8 mouse cellular contexts compared by ENCODE assay signal in the genomic region with DNA sequence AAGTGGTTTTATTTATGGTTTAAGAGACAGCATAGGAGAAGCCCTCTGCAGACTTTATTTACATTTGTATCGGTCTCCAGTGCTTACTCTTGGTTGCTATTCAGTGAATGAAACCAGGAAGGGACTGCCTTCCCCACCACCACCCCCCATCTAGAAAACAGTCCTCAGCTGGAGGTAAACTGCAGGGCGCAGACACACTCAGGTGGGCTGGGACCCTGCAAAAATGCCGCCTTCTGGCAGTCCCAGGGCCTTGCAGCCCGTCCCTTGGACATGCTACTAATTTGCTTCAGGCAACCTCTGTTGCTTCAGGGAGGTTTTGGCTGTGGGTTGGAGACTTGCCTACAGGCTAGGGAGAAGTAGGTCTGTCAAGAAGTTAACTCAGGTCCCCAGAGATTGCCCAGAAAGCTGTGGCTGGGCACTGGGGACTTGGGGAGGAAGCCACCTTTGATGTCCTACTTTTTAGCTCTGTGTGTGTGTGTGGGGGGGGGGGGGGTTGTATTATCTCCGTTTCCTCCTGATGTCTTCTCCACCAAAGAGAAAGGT. TPM values are rescaled to one million over a fixed set of nuclear protein-coding genes. Genes with fewer than 3 reads are reported as not detected.
DNase-seq lines count a peak whose midpoint lies in the region; ATAC-seq and TF ChIP-seq lines count a peak whose summit lies in the region.

No protein-coding gene starts in this region.

- no peak overlapping the region for H3K9ac ChIP-seq in kidney, postnatal 0 days (ENCODE audit: low read depth, low read length)
- no peak overlapping the region for H3K9ac ChIP-seq in hindbrain, embryonic 15.5 days
- H3K9ac ChIP-seq in midbrain, postnatal 0 days (replicated peaks; ENCODE audit: low read length, poor library complexity, severe bottlenecking): no peak overlapping the region

- H3K27me3 ChIP-seq in kidney, postnatal 0 days (ENCODE audit: insufficient read depth, low read length): no peaks in the 10 kb centered on the region
- H3K27me3 ChIP-seq in hindbrain, embryonic 15.5 days: no peaks in the 10 kb centered on the region
- no peaks in the 10 kb centered on the region for H3K27me3 ChIP-seq in midbrain, postnatal 0 days (ENCODE audit: insufficient read depth, low read length)

- no peak overlapping the region for H3K4me2 ChIP-seq in kidney, postnatal 0 days (ENCODE audit: low read length)
- H3K4me2 ChIP-seq in hindbrain, embryonic 15.5 days: peak overlapping the region; percentile 26
- no peak overlapping the region for H3K4me2 ChIP-seq in midbrain, postnatal 0 days (ENCODE audit: low read depth, low read length, poor library complexity, severe bottlenecking)

- peaks cover 47% of the 10 kb centered on the region for H3K4me1 ChIP-seq in kidney, postnatal 0 days (replicated peaks; ENCODE audit: insufficient read depth, low read length)
- H3K4me1 ChIP-seq in hindbrain, embryonic 15.5 days (replicated peaks): peaks cover 66% of the 10 kb centered on the region
- peaks cover 21% of the 10 kb centered on the region; the same call in 1 of the 2 replicates for H3K4me1 ChIP-seq in midbrain, postnatal 0 days (ENCODE audit: insufficient read depth, low read length)

- peak overlapping the region; percentile 86 for H3K27ac ChIP-seq in kidney, postnatal 0 days
- peak overlapping the region; percentile 71 for H3K27ac ChIP-seq in hindbrain, embryonic 15.5 days (replicated peaks)
- peak overlapping the region; percentile 32; the same call in 1 of the 2 replicates for H3K27ac ChIP-seq in midbrain, postnatal 0 days (ENCODE audit: low read depth, low read length)

- no peak for ATAC-seq in kidney, postnatal 0 days (replicated peaks; ENCODE audit: low FRiP score, low read depth)
- no peak for ATAC-seq in hindbrain, embryonic 15.5 days (ENCODE audit: low FRiP score, low read depth)
- ATAC-seq in midbrain, postnatal 0 days (ENCODE audit: low FRiP score): no peak

- intact Hi-C loops in gastrocnemius, postnatal 14 days (cut with DNase I; ENCODE audit: low total_unique reads): no loop called here

- 51% methylated on average over 5 of the region's 5 CpGs for WGBS in kidney, postnatal 0 days
- WGBS in hindbrain, embryonic 15.5 days: 39% methylated on average over 5 of the region's 5 CpGs
- WGBS in midbrain, postnatal 0 days: 46% methylated on average over 5 of the region's 5 CpGs

- DNase-seq in kidney, postnatal 0 days (ENCODE audit: low spot score): no peak
- no peak for DNase-seq in kidney, postnatal 10 days
- peak; percentile 76 for DNase-seq in adipocyte (ENCODE audit: low spot score)
- no peak for DNase-seq in midbrain, postnatal 0 days (ENCODE audit: low spot score)
- no peak for DNase-seq in gastrocnemius, postnatal 14 days
- DNase-seq in adrenal gland, postnatal 14 days: no peak
- no peak for DNase-seq in natural killer cell, adult 2 months (ENCODE audit: low spot score in 2 of 2)

- no peak overlapping the region for H3K4me3 ChIP-seq in kidney, postnatal 0 days (replicated peaks; ENCODE audit: low read depth, low read length)
- no peak overlapping the region for H3K4me3 ChIP-seq in hindbrain, embryonic 15.5 days
- H3K4me3 ChIP-seq in midbrain, postnatal 0 days (ENCODE audit: low read depth, low read length): no peak overlapping the region

- H3K9me3 ChIP-seq in kidney, postnatal 0 days (replicated peaks; ENCODE audit: low read length): no peaks in the 10 kb centered on the region
- H3K9me3 ChIP-seq in hindbrain, embryonic 15.5 days: no peaks in the 10 kb centered on the region
- H3K9me3 ChIP-seq in midbrain, postnatal 0 days (ENCODE audit: low read length): no peaks in the 10 kb centered on the region

- no peak for TF ChIP-seq CTCF in kidney, postnatal 0 days (IDR thresholded peaks at IDR 0.05; ENCODE audit: low read depth)
- TF ChIP-seq CTCF in midbrain, postnatal 0 days (IDR thresholded peaks at IDR 0.05): no peak

- H3K36me3 ChIP-seq in kidney, postnatal 0 days (ENCODE audit: insufficient read depth, low read length): no peaks in the 10 kb centered on the region
- H3K36me3 ChIP-seq in hindbrain, embryonic 15.5 days: no peaks in the 10 kb centered on the region
- no peaks in the 10 kb centered on the region for H3K36me3 ChIP-seq in midbrain, postnatal 0 days (ENCODE audit: insufficient read depth, low read length)

RNA-seq across cellular contexts. Expression of gene Rara, which starts 2.9 kb away (rescaled TPM):
- 25.7 and 26.3 TPM in 2 replicates for polyA plus RNA-seq in kidney, postnatal 0 days (2015; fragmentation: Nextera tagmentation; extraction: Ambion mirVana)
- polyA plus RNA-seq in hindbrain, embryonic 15.5 days (2015; fragmentation: Nextera tagmentation; extraction: Ambion mirVana): 11.4 and 16.8 TPM in 2 replicates
- total RNA-seq in midbrain, postnatal 0 days (2014; rRNA removed): 14.3 and 20.4 TPM in 2 replicates
- 8.2 and 8.7 TPM in 2 replicates for polyA plus RNA-seq in midbrain, postnatal 0 days (2015; fragmentation: Nextera tagmentation; extraction: Ambion mirVana)
- total RNA-seq in gastrocnemius, postnatal 14 days (2021): 10 to 100 TPM; 13.7 to 19.7 TPM
- total RNA-seq in adrenal gland, postnatal 14 days (2021): 24.5 and 29.3 TPM in 2 replicates

RNA-seq across cellular contexts. Expression of gene Cdc6, which starts 17.1 kb away (rescaled TPM):
- polyA plus RNA-seq in kidney, postnatal 0 days (2015; fragmentation: Nextera tagmentation; extraction: Ambion mirVana): 12.3 and 15.5 TPM in 2 replicates
- polyA plus RNA-seq in hindbrain, embryonic 15.5 days (2015; fragmentation: Nextera tagmentation; extraction: Ambion mirVana): 5.5 and 6.0 TPM in 2 replicates
- 0.19 and 0.44 TPM in 2 replicates for total RNA-seq in midbrain, postnatal 0 days (2014; rRNA removed)
- 0.52 and 0.65 TPM in 2 replicates for polyA plus RNA-seq in midbrain, postnatal 0 days (2015; fragmentation: Nextera tagmentation; extraction: Ambion mirVana)
- 1 to 10 TPM in 1 of 2 experiments, under 1 TPM in 1; 0.78 to 1.3 TPM for total RNA-seq in gastrocnemius, postnatal 14 days (2021)
- total RNA-seq in adrenal gland, postnatal 14 days (2021): 3.5 and 5.8 TPM in 2 replicates

RNA-seq across cellular contexts. Expression of gene Gjd3, which starts 58.1 kb away (rescaled TPM):
- polyA plus RNA-seq in kidney, postnatal 0 days (2015; fragmentation: Nextera tagmentation; extraction: Ambion mirVana): 1.1 and 1.6 TPM in 2 replicates
- polyA plus RNA-seq in hindbrain, embryonic 15.5 days (2015; fragmentation: Nextera tagmentation; extraction: Ambion mirVana): 1.8 and 3.1 TPM in 2 replicates
- 3.0 and 5.1 TPM in 2 replicates for total RNA-seq in midbrain, postnatal 0 days (2014; rRNA removed)
- 4.5 and 5.1 TPM in 2 replicates for polyA plus RNA-seq in midbrain, postnatal 0 days (2015; fragmentation: Nextera tagmentation; extraction: Ambion mirVana)
- total RNA-seq in gastrocnemius, postnatal 14 days (2021): not detected
- not detected in 2 replicates for total RNA-seq in adrenal gland, postnatal 14 days (2021)

Comparison
In these comparisons a context has a peak if more than half of its experiments do, and no peak if none do; other contexts are left out.
1. H3K27ac ChIP-seq: peak in every context shown above with its lines; median percentile 86 in kidney, postnatal 0 days; 71 in hindbrain, embryonic 15.5 days; 32 in midbrain, postnatal 0 days.